Mouse (Mus musculus) spleen, adult 18-20 months (tissue): Measurements from ENCODE around the gene Cirbp.

ENCODE experiments used
- DNase-seq, 2 experiments: peaks; one replicate each; pipeline ENCODE4 v3.0.0; 2022; ENCODE audit warnings: mixed read lengths in 2 of 2

The Cirbp gene

GRCm38 (mm10) chr10:80165392-80166128 is at the start of gene Cirbp:
Gene Cirbp, plus strand, starts transcription at chr10:80165985.
- no peak for DNase-seq

DNA sequence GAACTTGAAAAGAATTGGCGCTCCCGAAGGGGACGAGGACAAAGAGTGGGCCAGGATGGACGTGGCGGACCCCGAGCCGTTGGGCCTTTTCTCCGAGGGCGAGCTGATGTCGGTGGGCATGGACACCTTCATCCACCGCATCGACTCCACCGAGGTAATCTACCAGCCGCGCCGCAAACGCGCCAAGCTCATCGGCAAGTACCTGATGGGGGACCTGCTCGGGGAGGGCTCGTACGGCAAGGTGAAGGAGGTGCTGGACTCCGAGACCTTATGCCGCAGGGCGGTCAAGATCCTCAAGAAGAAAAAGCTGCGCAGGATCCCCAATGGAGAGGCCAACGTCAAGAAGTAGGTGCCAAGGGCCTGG is 49.2 kb upstream of the Cirbp start:
- no peak for DNase-seq

DNA sequence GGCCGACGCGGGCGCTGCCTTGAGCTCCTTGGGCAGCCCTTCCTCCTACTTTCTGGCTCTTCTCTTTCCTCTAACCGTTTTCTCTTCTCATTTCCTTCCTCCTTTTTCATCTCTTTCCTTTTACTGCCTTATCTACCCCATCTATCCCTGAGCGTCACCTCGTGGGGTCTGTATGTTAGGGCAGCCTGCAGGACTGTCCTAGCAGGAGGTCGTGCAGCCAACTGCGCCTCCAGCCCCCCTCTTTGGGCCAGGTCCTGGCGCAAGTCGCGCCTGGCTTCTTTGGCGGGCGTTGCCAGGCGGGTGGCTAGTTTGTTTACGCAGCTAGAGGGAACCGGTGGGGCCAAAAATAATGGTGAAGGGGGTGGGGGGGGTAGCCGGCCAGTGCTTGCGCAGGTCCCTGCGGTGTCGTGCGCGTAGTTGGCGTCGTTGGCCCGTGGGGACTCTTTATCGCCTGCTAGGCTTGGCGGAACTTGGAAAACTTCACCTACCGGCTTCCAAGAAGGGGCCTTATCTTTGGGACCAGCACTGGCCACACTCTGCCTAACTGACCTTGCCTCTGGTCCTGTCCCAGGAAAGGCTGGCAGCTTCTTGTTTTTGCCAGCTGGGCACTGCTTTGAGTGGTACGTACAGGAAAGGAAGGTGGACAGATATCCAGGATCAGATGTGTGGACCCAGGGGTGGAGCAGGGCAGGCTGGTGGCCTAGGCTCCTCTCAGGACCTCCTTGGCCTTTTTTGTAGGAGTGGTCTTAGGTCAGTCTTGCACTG is 48.7 kb upstream of the Cirbp start:
- DNase-seq, result no peak

DNA sequence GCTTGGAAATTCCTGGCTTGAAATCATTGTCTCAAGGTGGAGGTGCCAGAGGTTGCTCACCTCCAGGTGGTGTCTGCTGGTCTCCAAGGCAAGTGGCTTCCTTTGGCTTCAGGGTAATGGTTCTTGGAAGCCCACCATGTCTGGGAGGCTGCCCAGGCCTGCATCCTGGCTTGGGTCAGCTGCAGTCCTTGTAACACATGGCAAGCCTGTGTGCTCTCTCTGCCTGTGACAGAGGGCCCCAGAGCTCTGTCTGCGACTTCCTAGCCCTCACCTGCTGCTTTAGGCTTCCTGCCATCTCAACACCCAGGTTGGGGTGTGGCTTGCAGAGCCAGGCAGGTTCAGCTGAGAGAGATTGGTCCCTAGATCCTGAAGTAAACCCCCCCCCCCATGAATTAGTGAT is 48.0 kb upstream of the Cirbp start:
- DNase-seq, result no peak

- DNase-seq, result no peak
Measured at GRCm38 (mm10) chr10:80118552-80118951, 47.2 kb upstream of the Cirbp start.

DNA sequence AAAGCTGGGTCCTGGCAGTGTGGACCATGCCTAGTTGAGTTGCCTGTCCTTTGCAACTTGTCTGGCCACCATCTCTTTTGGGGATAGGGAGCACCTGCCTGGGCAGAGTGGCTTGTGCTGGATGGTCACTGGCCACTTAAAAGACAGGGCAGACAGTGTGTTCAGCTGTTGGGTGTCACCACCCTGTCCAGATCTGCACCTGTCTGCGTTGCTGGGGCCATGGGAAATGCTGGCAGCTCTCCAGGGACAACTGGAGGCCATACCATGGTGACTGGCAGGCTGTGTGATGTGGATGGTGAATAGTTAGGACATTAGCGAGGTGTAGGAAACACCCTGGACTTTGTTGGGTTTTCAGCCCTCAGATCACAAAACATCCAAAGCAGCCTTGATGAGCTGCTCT is 45.6 kb upstream of the Cirbp start:
- no peak for DNase-seq

- no peak for DNase-seq
Measured at GRCm38 (mm10) chr10:80121639-80122038, 44.1 kb upstream of the Cirbp start.

DNA sequence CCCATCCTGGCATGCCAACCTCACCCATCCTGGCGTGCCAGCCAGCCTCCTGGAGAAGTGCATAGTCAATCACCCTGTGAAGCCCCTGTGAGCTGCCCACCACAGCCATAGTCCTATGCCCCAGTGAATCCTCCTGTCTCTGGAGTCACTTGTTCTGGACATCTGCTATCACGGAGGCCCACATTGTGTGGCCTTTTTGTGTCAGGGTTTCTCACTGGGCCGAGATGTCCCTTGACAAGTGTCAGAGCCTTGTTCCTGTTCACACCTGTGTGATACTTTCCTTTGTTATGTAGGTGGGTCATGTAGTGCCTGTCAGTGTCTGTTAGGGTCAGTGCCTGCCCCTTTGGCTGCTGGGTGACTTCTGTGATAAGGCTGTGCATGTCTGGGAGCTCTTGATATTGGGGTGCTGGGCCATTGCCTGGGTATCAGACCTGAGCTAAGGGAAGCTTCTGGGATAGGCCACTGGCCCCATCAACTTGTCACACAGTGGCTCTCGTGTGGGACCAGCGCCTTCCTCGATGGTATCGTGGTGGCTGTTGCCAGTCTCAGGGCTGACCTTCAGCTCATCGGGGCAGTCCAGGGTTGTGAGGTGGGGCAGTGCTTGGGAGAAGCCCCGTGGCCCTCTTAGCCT is 41.7 kb upstream of the Cirbp start:
- DNase-seq, result no peak

DNA sequence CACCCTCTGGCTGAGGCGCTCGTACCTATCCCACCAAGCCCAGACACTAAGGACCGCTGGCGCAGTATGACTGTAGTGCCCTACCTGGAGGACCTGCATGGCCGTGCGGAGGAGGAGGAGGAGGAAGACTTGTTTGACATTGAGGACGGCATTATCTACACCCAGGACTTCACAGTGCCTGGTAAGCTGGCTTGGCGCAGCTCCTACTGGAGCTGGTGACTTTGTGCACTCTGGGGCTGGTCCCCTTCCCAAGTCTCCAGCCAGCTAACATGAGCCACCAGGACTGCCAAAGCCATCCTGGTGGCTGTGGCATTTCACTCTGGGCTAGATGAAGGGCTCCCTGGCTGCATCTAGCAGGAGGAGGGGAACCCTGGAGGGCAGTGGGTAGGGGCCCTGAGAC is 37.9 kb upstream of the Cirbp start:
- DNase-seq, result no peak

GRCm38 (mm10) chr10:80129846-80130245 is 35.9 kb upstream of the Cirbp start:
- no peak for DNase-seq

DNA sequence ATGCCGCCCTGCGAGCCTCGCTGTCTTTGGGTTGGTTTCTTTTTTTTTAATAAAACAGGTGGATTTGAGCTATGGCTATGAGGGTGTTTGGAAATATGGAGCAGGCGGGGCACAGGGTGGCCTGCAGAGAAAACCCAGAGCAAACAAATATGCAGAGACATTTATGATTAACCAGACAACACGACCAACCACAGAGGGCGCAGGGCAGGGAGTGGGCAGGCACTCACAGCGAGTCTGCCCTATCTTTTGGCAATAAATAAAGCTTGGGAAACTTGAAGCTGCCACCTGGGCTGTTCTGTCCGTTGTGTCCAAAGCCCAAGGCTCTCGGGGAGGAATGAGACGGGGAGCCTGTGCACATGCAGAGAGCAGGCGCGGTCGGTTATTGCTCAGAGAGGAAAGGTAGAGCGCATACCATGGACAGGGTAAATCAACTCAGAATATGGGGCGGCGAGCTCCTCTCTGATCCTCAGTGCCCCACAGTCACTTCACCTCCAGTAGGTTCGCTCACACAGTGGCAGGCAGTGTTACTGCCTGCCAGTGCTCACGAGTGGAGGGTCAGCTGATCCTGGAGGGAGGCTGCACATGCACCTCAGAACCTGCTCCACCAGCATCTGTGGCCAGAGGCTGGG is 35.3 kb upstream of the Cirbp start:
- DNase-seq, result no peak

DNA sequence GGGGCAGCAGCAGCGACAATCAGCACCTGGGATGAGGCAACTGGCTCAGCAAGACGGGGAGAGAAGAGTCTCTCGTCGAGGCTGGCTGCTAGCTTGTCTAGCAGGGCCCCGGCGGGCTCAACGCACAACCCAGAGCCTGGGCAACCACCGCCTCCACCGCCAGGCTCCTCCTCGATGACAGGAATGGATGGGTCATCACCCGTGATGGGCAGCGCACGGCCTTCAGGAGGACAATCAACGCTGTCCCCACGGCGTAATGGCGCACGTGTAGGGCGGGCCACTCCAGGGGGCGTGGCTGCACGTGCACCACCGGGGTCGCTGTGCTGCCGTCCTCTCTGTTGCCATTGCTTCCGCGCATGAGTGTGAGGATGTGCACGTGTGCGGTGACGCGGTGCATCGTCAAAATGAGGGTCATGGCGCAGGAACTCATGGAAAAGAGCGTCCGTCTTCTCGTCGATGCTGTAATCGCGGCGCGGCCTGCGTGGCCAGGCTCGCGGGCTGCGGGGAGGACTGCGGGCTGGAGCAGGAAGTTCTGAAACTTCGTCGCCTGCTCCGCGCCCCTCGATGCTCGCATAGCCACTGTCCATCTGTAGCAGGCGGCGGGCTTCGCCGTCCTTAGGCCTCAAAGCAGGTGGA is 34.4 kb upstream of the Cirbp start:
- peak in 1 of 2 experiments; percentile 7 for DNase-seq

- DNase-seq, result peak in 1 of 2 experiments; percentile 7
Measured at GRCm38 (mm10) chr10:80131952-80132350, 33.8 kb upstream of the Cirbp start.

GRCm38 (mm10) chr10:80133226-80133849 is 32.4 kb upstream of the Cirbp start:
- peak in 1 of 2 experiments; percentile 8 for DNase-seq

DNA sequence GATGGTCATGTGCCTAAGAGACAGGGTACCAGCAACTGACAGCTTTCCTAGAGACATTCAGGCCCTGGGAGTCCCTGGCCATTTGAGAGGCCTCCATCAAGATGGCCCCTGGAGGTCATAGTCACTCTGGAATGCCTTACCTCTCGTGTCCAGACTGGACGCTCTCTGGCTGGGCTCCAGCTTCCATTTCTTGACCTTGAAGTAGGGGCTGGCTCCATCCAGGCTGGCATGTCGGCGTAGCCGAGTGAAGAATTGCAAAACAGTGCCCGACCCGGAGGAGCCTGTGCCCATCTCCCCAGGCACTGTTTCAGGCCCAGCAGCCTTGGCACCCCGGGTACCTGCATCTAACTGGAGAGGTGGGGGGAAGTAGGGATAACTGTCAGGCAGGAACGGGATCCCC is 31.4 kb upstream of the Cirbp start:
- no peak for DNase-seq

GRCm38 (mm10) chr10:80135161-80135560 is 30.6 kb upstream of the Cirbp start:
- no peak for DNase-seq

DNA sequence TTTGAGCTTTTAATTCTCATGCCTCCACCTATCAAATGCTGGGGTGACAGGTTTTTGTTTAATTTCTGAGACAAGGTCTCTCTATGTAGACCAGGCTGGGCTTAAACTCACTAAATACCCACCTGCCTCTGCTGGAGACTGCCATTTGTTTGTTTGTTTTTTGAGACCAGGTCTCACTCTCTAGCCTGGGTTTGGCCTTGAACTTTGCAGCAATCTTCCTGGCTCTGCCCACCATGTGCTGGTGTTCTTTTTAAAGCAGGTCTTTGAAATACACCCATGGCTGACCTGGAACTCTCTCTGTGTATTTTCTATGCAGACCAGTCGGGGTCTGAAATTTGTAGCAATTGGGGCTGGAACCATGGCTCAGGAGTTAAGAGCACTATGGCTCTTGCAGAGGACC is 30.1 kb upstream of the Cirbp start:
- no peak for DNase-seq

DNA sequence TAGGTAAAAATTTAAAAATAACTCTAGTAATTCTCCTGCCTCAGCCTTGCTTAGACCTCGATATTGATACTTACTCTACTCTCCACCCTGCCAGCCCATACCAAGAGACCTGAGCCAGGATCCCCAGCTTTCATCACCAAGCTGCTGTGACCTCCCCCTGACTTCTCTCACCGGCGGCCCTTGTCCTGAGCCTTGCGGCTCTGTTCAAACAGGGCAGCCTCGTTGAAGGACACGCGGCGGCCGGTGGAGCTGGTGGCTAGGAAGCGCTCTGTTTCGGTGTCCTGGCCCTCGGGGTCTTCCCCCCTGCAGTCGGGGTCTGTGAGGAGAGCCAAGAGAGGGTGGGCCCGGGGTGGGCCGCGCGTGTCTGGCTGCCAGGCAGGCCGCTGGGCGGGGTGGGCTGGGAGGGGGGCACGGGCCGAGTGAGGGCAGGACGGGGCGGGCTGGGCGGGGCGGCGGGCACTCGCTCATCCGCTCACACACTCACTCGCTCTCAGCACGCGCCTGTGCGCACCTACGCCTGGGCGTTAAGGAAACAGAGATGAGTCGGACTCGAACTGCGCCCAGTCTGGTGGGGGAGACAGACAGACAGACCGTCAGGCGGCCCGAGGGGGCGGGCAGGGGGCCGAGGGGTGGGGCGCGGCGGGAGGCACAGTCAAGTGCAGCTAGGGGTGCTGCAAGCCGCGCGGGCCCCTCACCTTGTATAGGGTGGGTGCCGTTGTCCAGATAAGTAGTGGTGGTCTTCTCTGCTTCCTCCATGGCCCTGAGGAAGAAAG is 29.4 kb upstream of the Cirbp start:
- no peak for DNase-seq

- DNase-seq, result no peak
Measured at GRCm38 (mm10) chr10:80136952-80137625, 28.7 kb upstream of the Cirbp start.

GRCm38 (mm10) chr10:80137626-80138552 is 27.9 kb upstream of the Cirbp start:
- no peak for DNase-seq
